Mouse (Mus musculus): ENCODE measurements around the gene Drap1. TPM values are rescaled to one million over a fixed set of nuclear protein-coding genes. Genes with fewer than 3 reads are reported as not detected.
A peak's percentile ranks its signal among the peaks of the same experiment; 100 is the strongest.
"Not testable (repeated sequence)": the region's sequence is repeated elsewhere in the genome, so short reads cannot be mapped to it uniquely, and the experiment has no call there.

The Drap1 gene
- total RNA-seq, 2 experiments from 2014 or later = 513 to 561 TPM

- no peak for DNase-seq
These were observed 4.2 kb downstream of the Drap1 start for GRCm38 (mm10) chr19:5420579-5420978.

DNA sequence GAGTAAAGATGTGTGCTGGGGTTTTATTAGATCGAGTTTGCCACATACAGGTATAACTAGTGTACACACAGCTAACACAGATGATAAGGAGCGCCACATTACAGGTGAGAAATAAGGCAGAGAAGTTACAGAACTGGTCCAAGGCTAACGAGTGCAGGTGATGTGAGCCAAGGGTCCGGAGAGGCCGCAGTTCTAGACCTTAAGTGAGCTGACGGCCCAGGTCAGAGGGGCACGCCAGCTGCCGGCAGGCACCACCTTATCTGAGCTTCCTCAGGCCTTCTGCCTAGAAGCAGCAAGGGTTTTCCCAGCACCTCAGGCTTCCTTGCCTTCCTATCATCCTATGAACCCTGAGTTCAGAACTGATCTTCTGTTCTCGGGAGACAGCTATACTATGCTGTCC, 5.1 kb downstream of the Drap1 start:
- no peak for DNase-seq

DNA sequence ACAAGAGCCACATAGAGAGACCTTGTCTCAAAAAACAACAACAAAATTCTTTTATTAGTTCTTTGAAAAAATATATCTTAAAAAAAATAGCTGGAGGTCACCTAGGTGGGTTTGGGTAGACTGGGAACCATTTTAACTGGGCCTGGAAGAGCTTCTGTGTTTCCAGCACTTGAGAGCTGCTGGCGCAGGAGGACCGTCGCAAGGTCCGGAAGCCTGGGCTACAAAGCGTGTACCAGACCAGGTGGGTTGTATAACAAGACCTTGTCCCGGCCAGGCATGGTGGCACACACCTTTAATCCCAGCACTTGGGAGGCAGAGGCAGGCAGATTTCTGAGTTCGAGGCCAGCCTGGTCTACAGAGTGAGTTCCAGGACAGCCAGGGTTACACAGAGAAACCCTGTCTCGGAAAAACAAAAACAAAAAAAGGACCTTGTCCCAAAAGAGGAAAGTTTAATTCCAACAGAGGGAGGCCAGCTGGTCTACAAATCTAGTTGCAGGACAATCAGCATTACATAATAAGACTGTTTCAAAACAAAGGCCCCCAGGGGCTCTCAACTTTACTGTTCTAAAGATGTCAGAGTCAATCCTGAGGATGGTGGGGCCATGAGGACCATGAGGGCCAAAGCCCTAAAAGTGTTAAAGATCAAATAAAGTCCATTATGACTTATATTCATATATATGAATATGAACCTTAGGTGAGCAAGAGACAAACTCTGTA, 5.9 kb downstream of the Drap1 start:
- no peak for DNase-seq

DNA sequence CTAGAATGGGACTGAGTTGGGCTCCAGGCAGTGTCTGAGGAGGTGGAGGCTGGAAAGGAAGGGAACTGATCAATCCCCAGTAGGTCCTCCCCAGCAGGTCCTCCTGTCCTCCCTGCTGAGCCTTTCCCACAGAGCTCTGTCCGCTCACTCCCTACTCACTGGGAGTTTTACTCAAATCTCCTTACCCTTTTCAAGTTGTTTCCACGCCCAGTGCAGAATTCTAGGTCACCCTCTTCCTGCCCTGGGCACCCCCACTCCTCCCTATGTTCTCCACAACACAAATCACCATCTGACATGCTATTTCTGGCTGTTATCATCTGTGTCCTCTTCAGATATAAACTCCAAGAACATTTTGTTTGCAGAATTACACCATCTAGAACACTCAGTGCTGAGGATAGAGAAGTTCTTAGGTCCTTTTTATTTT, 10.2 kb downstream of the Drap1 start:
- DNase-seq = no peak

GRCm38 (mm10) chr19:5413840-5414239, 10.9 kb downstream of the Drap1 start:
- DNase-seq = no peak

GRCm38 (mm10) chr19:5411961-5412360, 12.8 kb downstream of the Drap1 start:
- no peak for DNase-seq

DNA sequence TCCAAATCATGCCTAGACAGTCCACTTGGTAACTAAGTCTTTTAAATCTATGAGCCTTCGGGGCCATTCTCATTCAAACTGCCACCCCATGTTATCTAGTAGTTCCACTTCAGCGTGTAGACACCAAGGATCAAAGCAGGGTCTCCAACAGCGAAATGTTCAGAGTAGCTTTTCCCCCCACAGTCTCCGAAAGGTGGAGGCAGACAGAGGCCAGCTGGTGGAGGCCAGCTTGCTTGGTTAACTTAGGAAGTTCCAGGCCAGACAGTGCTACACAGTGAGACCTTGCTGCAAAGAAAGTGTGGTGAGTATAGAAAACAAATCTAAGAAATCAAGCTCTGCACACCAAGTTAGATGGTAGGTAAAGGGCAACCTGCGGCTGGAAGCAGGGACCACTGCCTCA, 14.1 kb downstream of the Drap1 start:
- DNase-seq = no peak

DNA sequence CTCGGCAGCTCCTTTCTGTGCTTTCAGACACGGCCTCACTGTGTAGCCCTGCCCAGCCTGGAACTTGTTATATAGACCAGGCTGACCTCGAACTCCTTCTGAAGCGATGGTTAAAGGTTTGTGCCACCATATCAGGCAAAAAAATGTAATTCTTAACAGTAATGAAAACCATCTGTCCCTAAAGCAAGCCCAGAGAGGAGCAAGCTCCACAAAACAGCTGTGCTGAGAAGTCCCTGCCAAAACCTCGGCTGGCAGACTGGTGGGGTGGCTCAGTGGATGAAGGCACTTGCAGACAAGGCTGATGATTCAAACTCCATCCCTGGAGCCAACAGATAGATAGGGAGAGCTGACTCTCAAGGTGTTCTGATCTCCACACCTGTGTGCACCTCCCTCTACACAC, 15.7 kb downstream of the Drap1 start:
- no peak for DNase-seq

DNA sequence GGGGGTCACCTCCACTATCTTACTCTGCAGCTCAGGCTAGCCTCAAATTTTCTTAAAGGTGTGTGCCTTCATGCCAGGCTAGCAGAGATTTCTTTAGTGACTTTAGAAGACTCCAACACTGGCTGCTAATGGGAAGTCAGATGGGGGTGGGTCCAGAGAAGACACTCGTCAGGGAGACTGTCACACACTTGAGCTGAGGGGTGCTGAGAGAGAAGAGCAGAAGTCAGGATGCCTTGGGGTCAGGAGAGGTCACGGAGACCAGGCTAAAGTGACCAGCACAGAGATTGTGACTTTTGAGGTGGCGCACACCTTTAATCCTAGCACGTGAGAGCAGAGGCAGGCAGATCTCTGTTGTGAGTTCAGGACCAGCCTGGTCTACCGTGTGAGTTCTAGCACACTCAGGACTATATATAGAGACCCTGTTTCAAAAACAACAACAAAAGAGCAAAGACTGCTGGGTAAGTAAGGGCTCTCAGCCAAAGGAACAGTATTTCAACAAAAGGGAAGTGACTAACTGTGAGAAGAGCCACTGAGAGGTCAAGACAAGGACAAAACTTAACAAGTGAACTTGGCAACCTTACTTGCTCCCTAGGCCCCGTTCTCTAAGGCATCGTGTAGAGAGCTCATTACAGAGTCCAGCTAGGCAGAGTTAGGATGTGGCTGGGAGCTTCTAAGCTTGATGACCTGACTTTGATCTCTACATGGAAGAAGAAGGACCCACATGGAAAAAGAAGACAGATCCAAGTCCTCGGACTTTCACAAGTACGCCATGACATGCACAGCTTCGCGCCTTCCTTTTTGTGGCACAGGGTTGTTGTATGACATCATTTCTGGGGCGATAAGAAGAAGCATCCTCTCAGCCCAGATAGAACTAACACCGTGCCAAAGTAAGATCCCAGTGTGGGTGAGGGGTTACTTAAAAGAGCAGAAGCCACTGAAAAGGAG, 16.4 kb downstream of the Drap1 start:
- no peak for DNase-seq

GRCm38 (mm10) chr19:5407133-5407532, 17.6 kb downstream of the Drap1 start:
- peak; percentile 59 for DNase-seq

GRCm38 (mm10) chr19:5406531-5407126, 18.1 kb downstream of the Drap1 start:
- DNase-seq = not testable (repeated sequence)

GRCm38 (mm10) chr19:5405924-5406323, 18.9 kb downstream of the Drap1 start:
- no peak for DNase-seq

- DNase-seq = no peak
These were observed 22.5 kb downstream of the Drap1 start, which contains the start of gene Tsga10ip for GRCm38 (mm10) chr19:5402293-5402692. Tsga10ip (minus strand) TSS chr19:5402526.

DNA sequence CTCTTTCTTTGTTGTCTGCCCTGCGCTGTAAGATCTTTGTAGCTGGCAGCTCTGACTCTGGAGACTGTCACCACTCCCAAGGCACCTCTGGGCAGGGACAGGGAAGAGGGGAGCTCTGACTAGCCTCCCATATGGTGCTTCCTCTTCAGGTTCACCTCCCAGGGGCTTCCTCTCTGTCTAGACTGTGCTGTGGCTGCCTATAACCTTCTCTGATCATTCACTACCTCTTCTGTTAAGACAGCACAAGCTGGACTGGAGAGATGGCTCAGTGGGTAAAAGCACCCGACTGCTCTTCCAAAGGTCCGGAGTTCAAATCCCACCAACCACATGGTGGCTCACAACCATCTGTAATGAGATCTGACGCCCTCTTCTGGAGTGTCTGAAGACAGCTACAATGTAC, 23.7 kb downstream of the Drap1 start:
- not testable (repeated sequence) for DNase-seq

GRCm38 (mm10) chr19:5395371-5395770, 29.4 kb downstream of the Drap1 start:
- DNase-seq = no peak

- no peak for DNase-seq
These were observed 30.6 kb downstream of the Drap1 start for GRCm38 (mm10) chr19:5394168-5394567.

DNA sequence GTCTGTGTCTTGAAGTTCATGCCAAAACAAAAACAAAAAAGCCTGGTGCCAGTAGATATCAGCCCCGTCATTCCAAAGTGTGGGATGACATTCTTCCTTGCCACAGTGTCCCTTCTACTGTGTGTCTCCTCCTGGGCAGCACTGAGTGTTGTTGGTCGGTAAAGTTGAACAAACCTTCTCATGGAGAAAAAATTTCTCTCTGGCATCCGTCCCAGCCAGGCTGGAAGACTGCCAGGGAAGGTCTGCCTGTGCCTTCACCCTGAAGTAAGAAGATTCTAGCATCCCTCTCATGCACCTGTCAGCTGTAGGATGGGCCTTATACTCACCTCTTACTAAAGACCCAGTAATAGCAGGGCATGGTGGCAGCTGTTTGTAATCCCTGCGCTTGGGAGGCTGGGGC, 31.9 kb downstream of the Drap1 start:
- DNase-seq = peak; percentile 56

DNA sequence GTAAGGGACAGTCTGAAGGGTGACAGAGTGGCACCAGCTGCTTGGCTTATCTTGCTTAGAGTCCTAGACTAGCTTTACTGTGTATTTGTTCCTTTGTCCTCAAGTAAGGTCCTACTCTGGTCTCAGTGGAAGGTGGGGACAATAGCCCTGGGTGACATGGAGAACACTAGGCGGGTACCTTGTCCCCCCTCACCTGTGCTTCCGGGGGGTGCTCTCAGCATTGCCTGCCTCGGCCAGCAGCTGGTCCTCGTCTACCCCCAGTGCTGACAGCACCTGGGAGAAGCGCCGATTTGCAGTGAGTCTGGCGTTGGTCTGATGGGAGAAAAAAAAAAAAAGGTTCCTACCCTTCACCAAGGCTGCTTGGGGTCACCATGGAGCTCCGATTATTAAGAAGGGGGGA, 34.4 kb downstream of the Drap1 start:
- no peak for DNase-seq

- DNase-seq = no peak
These were observed 35.1 kb downstream of the Drap1 start for GRCm38 (mm10) chr19:5389647-5390046.

DNA sequence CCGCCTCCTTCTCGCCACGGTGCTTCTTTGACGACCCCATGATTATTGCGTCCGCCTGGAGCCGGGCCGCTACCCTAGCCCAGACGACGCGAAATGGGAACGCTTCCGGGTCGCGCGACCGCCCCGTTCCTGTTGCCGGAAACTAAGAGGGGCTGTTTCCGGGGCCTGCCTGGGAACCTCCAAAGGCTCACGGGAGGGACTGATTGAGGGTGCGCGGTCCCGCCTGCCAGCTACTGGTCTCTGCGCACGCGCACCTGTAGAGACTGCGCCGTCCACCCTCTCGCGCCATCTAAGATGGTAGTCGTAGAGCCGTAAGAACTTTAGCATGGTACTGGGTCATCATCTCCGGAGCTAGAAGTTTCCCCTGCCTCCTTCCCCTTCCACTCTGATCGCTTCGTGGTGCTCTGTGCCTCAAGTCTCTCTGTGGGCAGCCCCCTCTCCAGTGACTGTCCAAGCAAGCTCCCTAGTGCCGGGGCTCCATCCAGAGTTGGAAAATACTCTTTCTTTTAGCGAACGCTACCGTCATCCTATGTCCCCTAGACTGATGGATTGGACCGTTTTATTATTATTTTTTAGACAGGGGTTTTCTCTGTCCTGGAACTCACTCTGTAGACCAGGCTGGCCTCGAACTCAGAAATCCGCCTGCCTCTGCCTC, 36.1 kb downstream of the Drap1 start, which contains the start of gene Sart1:
TSS of gene Sart1 (minus strand) at position 116 of the 655 bp plus-strand sequence.
- peak; percentile 93 for DNase-seq

- DNase-seq = peak; percentile 46
These were observed 36.8 kb downstream of the Drap1 start for GRCm38 (mm10) chr19:5388011-5388441.

GRCm38 (mm10) chr19:5384715-5385114, 40.1 kb downstream of the Drap1 start:
- DNase-seq = no peak
